Mouse (Mus musculus): ENCODE results near the gene Psmd6.
A peak's percentile ranks its signal among the peaks of the same experiment; 100 is the strongest.

Gene Psmd6

DNA sequence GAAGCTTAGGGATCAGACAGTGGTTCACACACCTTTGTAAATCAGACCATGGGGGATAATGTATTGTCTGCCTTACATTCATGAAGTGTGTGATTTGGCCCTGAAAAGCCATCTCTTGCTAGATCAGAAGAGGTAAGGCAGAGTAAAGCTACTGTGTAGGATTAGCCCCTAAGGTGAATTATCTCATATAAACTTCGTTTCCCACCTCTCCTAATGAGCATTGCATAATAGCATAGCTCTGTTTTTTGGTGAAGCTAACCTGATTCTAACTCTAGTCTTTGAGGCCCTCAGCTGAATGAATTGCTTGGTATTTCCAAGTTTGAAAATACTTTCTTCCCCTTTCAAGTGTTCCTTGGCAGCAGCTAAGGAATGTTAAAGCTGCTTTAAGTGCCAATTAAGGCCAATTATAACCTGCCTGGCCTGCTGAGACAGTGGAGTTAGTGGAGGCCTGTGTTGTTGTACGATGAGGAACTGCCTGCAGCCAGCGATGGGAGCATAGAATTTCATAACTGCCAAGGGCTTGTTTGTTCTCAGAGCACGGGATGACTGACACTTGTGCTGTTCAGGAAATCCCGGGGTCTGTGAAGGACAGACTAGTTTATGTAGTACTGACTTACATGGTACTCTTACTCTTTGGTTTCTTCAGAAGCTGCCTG lies 56.2 kb downstream of the Psmd6 start:
- DNase-seq (ENCODE audit: low read depth, low spot score) = no peak

GRCm38 (mm10) chr14:14063382-14063781 lies 57.4 kb downstream of the Psmd6 start:
- DNase-seq (ENCODE audit: low read depth, low spot score) = peak; percentile 22

- DNase-seq (ENCODE audit: low read depth, low spot score) = peak; percentile 66
Measured at GRCm38 (mm10) chr14:14062531-14063245, 58.1 kb downstream of the Psmd6 start.

All from ES-CJ7 (cell line).